Mouse (Mus musculus) testis, adult 2 months (tissue): ENCODE measurements around the gene Cbfa2t3. TPM values are rescaled to one million over a fixed set of nuclear protein-coding genes. Genes with fewer than 3 reads are reported as not detected.

ENCODE experiments used
- H3K27ac ChIP-seq: fragments of 200-500 bp; 2 replicates; pipeline ENCODE4 v1.5.1; 2012; ENCODE audit warnings: low read depth, low read length; ENCODE audit not compliant: control insufficient read depth, insufficient read depth
- H3K27me3 ChIP-seq: fragments of 200-500 bp; 2 replicates; pipeline ENCODE4 v1.6.1; 2012; ENCODE audit warnings: mild to moderate bottlenecking, low read length, moderate library complexity; ENCODE audit not compliant: control insufficient read depth, insufficient read depth
- H3K36me3 ChIP-seq: fragments of 200-500 bp; 2 replicates; pipeline ENCODE4 v1.6.1; 2012; ENCODE audit warnings: mild to moderate bottlenecking, low read length; ENCODE audit not compliant: control insufficient read depth, insufficient read depth
- H3K4me1 ChIP-seq: fragments of 200-500 bp; 2 replicates; pipeline ENCODE4 v1.6.1; 2012; ENCODE audit warnings: low read length; ENCODE audit not compliant: control insufficient read depth, insufficient read depth
- H3K4me3 ChIP-seq: fragments of 200-500 bp; 2 replicates; pipeline ENCODE4 v1.5.1; 2012; ENCODE audit warnings: low read depth, mild to moderate bottlenecking, low read length, moderate library complexity, mixed read lengths; ENCODE audit not compliant: control insufficient read depth
- CTCF ChIP-seq: fragments of 200-500 bp; IDR thresholded peaks from 2 replicates; pipeline ENCODE4 v1.5.1; 2012; ENCODE audit warnings: low read depth, mild to moderate bottlenecking, inconsistent platforms, low read length, moderate library complexity; ENCODE audit not compliant: control insufficient read depth, insufficient read depth, insufficient replicate concordance
- POLR2A ChIP-seq: fragments of 200-500 bp; IDR thresholded peaks from 2 replicates; pipeline ENCODE4 v1.6.1; 2012; ENCODE audit warnings: low read depth, mild to moderate bottlenecking, inconsistent platforms, low read length, moderate library complexity; ENCODE audit not compliant: control insufficient read depth
- polyA plus RNA-seq: library from polyadenylated mRNA; depleted of rRNA; stranded (reverse); fragments of >200 nt; gene quantifications from 2 replicates; pipeline ENCODE4 v1.2.3, GENCODE M21; 2012

Gene Cbfa2t3
- polyA plus RNA-seq, 1 experiment: 0.59 TPM

GRCm38 (mm10) chr8:122676621-122677480 is 22.1 kb downstream of the Cbfa2t3 start:
- no peaks in the 10 kb centered on the region for H3K36me3 ChIP-seq
- H3K27me3 ChIP-seq: no peaks in the 10 kb centered on the region
- H3K4me1 ChIP-seq: peaks cover 12% of the 10 kb centered on the region
- no peak overlapping the region for H3K27ac ChIP-seq
- no peak overlapping the region; the same call in 1 of the 2 replicates for H3K4me3 ChIP-seq
- no peak for TF ChIP-seq POLR2A
- TF ChIP-seq CTCF: no peak

GRCm38 (mm10) chr8:122675596-122676420 is 23.1 kb downstream of the Cbfa2t3 start:
- peaks cover 12% of the 10 kb centered on the region for H3K4me1 ChIP-seq
- no peaks in the 10 kb centered on the region for H3K36me3 ChIP-seq
- TF ChIP-seq CTCF (no peak), POLR2A (no peak)
- H3K27ac ChIP-seq: no peak overlapping the region
- no peak overlapping the region for H3K4me3 ChIP-seq
- no peaks in the 10 kb centered on the region for H3K27me3 ChIP-seq

GRCm38 (mm10) chr8:122674999-122675398 is 23.9 kb downstream of the Cbfa2t3 start:
- H3K27ac ChIP-seq: no peak overlapping the region
- no peaks in the 10 kb centered on the region for H3K27me3 ChIP-seq
- TF ChIP-seq CTCF: no peak
- TF ChIP-seq POLR2A: no peak
- H3K4me3 ChIP-seq: no peak overlapping the region
- H3K36me3 ChIP-seq: no peaks in the 10 kb centered on the region
- peaks cover 12% of the 10 kb centered on the region for H3K4me1 ChIP-seq

- TF ChIP-seq CTCF: no peak
- TF ChIP-seq POLR2A: no peak
- Histone ChIP-seq H3K27me3 (no peaks in the 10 kb centered on the region), H3K4me3 (no peak overlapping the region), H3K27ac (no peak overlapping the region), H3K4me1 (peaks cover 12% of the 10 kb centered on the region), H3K36me3 (no peaks in the 10 kb centered on the region)
Measured at GRCm38 (mm10) chr8:122673989-122674388, 24.9 kb downstream of the Cbfa2t3 start.

- TF ChIP-seq POLR2A (no peak), CTCF (no peak)
- H3K36me3 ChIP-seq: no peaks in the 10 kb centered on the region
- H3K4me3 ChIP-seq: no peak overlapping the region
- H3K27me3 ChIP-seq: no peaks in the 10 kb centered on the region
- H3K27ac ChIP-seq: no peak overlapping the region
- H3K4me1 ChIP-seq: no peaks in the 10 kb centered on the region; the same call in 1 of the 2 replicates
Measured at GRCm38 (mm10) chr8:122671894-122672293, 27.0 kb downstream of the Cbfa2t3 start.

GRCm38 (mm10) chr8:122670718-122671117 is 28.2 kb downstream of the Cbfa2t3 start:
- H3K36me3 ChIP-seq: no peaks in the 10 kb centered on the region
- no peak for TF ChIP-seq CTCF
- TF ChIP-seq POLR2A: no peak
- H3K4me3 ChIP-seq: no peak overlapping the region
- no peak overlapping the region for H3K27ac ChIP-seq
- peaks cover 2% of the 10 kb centered on the region; the same call in 1 of the 2 replicates for H3K4me1 ChIP-seq
- no peaks in the 10 kb centered on the region for H3K27me3 ChIP-seq

GRCm38 (mm10) chr8:122670001-122670400 is 28.9 kb downstream of the Cbfa2t3 start:
- Histone ChIP-seq H3K36me3 (no peaks in the 10 kb centered on the region), H3K4me3 (no peak overlapping the region), H3K27me3 (no peaks in the 10 kb centered on the region), H3K27ac (no peak overlapping the region), H3K4me1 (peaks cover 2% of the 10 kb centered on the region; the same call in 1 of the 2 replicates)
- TF ChIP-seq POLR2A (no peak), CTCF (no peak)
